Mouse (Mus musculus): ENCODE measurements at regions not wholly inside any gene's neighbourhood (a gene's known extent, or its start where the extent isn't known, plus 50 kb on each side); places are given as distances from the start of the nearest gene placed in this dataset.

- TF ChIP-seq CTCF (IDR thresholded peaks at IDR 0.05 in 2 of 3, conservative IDR thresholded peaks at IDR 0.05 in 1 of 3; ENCODE audit: control insufficient read depth in 1 of 3, insufficient read depth in 1 of 3, low read depth in 2 of 3, low read length in 3 of 3, poor library complexity in 1 of 3, severe bottlenecking in 1 of 3) (no peak), RCOR1 (IDR thresholded peaks at IDR 0.05; ENCODE audit: low read depth, low read length) (no peak), KAT2A (conservative IDR thresholded peaks at IDR 0.05; ENCODE audit: low read depth, low read length) (no peak), ZNF384 (IDR thresholded peaks at IDR 0.05; ENCODE audit: low read depth, low read length) (no peak), UBTF (IDR thresholded peaks at IDR 0.05; ENCODE audit: borderline replicate concordance, insufficient read depth, low read depth, low read length) (no peak), POLR2A (IDR thresholded peaks at IDR 0.05; ENCODE audit: control insufficient read depth in 1 of 2, insufficient read depth in 1 of 2, low read depth in 1 of 2, low read length in 2 of 2, poor library complexity in 1 of 2) (no peak), ZKSCAN1 (IDR thresholded peaks at IDR 0.05; ENCODE audit: low read depth, low read length) (no peak)
Measured at GRCm38 (mm10) chr13:54880204-54880603, 69.0 kb upstream of the Unc5a start.
